ENCODE assay signal across 11 mouse cellular contexts in the genomic region with DNA sequence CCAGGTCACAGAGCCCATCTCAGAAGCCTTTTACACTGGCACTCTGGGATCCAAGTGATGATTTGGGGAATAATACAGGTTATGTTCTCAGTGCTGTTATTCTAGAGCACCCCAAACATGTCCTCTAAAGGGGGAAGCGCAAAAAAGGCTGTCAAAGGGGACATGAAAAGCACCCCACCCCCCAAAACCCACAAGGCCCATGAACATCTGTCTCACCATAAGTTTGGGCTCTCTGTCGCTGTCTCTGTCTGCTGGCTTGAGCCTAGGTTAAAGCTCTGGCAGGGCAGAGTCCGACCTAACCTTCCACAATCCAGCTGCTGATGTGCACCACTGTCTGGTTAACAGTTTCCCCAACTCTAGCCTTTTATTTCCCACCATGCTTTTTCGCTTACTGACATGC.
"Had no signal": no experiment of that assay in that cellular context is flagged by ENCODE, and none has a peak within 500 bp of the region (broad histone marks: within the 10 kb centered on the region; RNA-seq: fewer than 3 reads in every experiment).

No protein-coding gene starts in this region.

- DNase-seq: kidney, adult 2 months; kidney, postnatal 14 days; left cerebral cortex, postnatal 4 days; lung, adult 18-20 months; right cerebral cortex, postnatal 14 days had no signal

- H3K27me3 ChIP-seq: stomach, embryonic 15.5 days had no signal

- H3K36me3 ChIP-seq: kidney, embryonic 15.5 days; limb, embryonic 13.5 days; stomach, embryonic 15.5 days had no signal

- H3K9me3 ChIP-seq: kidney, embryonic 15.5 days; limb, embryonic 13.5 days; stomach, embryonic 15.5 days had no signal

- H3K27ac ChIP-seq: kidney, embryonic 15.5 days; limb, embryonic 13.5 days; liver, embryonic 14.5 days; stomach, embryonic 15.5 days had no signal

- H3K4me2 ChIP-seq: kidney, embryonic 15.5 days; limb, embryonic 13.5 days; stomach, embryonic 15.5 days had no signal

- H3K4me3 ChIP-seq: kidney, embryonic 15.5 days; limb, embryonic 13.5 days; stomach, embryonic 15.5 days had no signal

- ATAC-seq: intestine, embryonic 16.5 days; midbrain, embryonic 16.5 days had no signal

- H3K9ac ChIP-seq: kidney, embryonic 15.5 days; limb, embryonic 13.5 days; liver, embryonic 14.5 days; stomach, embryonic 15.5 days had no signal
